Mouse (Mus musculus): ENCODE measurements around the gene Nup54.

GRCm38 (mm10) chr5:92374721-92375142 lies 60.3 kb downstream of the Nup54 start:
- TF ChIP-seq POLR2A (IDR thresholded peaks at IDR 0.05; ENCODE audit: insufficient read depth, low read depth, low read length) (no peak), CTCF (IDR thresholded peaks at IDR 0.05; ENCODE audit: insufficient read depth, low read depth, low read length) (no peak)
